Mouse (Mus musculus): ENCODE results near the gene Gm20458. TPM values are rescaled to one million over a fixed set of nuclear protein-coding genes. Genes with fewer than 3 reads are reported as not detected.

Gm20458 gene
- polyA plus RNA-seq, 1 experiment, result 31.6 TPM

DNA sequence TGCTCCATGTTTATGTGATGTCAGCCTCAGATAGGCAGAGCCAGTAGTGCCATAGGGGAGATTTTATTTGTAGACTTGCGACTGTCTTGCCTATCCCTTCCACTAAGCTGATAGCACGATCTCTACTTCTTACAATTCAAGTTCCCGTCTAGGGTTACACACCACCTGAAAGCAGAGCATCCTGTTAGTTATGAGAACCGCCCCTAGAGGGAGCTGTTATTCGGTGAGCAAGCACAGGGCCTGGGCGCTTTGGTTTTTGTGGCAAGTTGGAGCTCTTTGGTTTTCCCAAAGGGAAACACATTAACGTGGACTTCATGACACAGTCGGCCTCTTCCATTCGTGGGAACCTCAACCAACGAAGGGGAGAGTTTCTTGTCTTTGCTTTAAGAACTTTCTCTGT lies 9.5 kb downstream of the Gm20458 start:
- Histone ChIP-seq H3K79me2 (ENCODE audit: control insufficient read depth, insufficient read depth) (no peaks in the 10 kb centered on the region), H3ac (ENCODE audit: control insufficient read depth, insufficient read length) (no peak overlapping the region), H3K4me3 (no peak overlapping the region), H3K27me3 (ENCODE audit: control insufficient read depth, insufficient read depth, insufficient read length) (no peaks in the 10 kb centered on the region), H3K4me2 (ENCODE audit: low read depth) (no peak overlapping the region), H3K36me3 (ENCODE audit: control insufficient read depth, insufficient read depth) (peaks cover 2% of the 10 kb centered on the region)
- no peak for TF ChIP-seq SRF (IDR thresholded peaks at IDR 0.05; ENCODE audit: control insufficient read depth, insufficient read length, low read depth)

- Histone ChIP-seq H3K79me2 (ENCODE audit: control insufficient read depth, insufficient read depth) (no peaks in the 10 kb centered on the region), H3K36me3 (ENCODE audit: control insufficient read depth, insufficient read depth) (no peaks in the 10 kb centered on the region), H3K4me2 (ENCODE audit: low read depth) (no peak within 1 kb of the TSS), H3K27me3 (ENCODE audit: control insufficient read depth, insufficient read depth, insufficient read length) (no peaks in the 10 kb centered on the region), H3ac (ENCODE audit: control insufficient read depth, insufficient read length) (no peak within 1 kb of the TSS), H3K4me3 (no peak within 1 kb of the TSS)
- TF ChIP-seq MYOG (IDR thresholded peaks at IDR 0.05; ENCODE audit: control insufficient read depth in 1 of 3, insufficient read depth in 1 of 3, insufficient read length in 2 of 3, low read depth in 2 of 3), result no peak
- no peak for TF ChIP-seq MYOD1 (IDR thresholded peaks at IDR 0.05; ENCODE audit: control insufficient read depth in 1 of 3, insufficient read length in 2 of 3, low read depth in 2 of 3)
- no peak for TF ChIP-seq POLR2A (IDR thresholded peaks at IDR 0.05; ENCODE audit: insufficient read length, low read depth)
- TF ChIP-seq TCF3 (IDR thresholded peaks at IDR 0.05; ENCODE audit: insufficient read length, low read depth), result no peak
- TF ChIP-seq CEBPB (IDR thresholded peaks at IDR 0.05; ENCODE audit: insufficient read depth, poor library complexity, severe bottlenecking), result no peak
- TF ChIP-seq MAX (IDR thresholded peaks at IDR 0.05; ENCODE audit: low read depth), result no peak
- TF ChIP-seq E2F4 (IDR thresholded peaks at IDR 0.05; ENCODE audit: insufficient read depth), result no peak
- no peak for TF ChIP-seq USF1 (IDR thresholded peaks at IDR 0.05; ENCODE audit: low read depth)
- TF ChIP-seq POLR2AphosphoS2 (IDR thresholded peaks at IDR 0.05; ENCODE audit: insufficient read length, low read depth), result no peak
- no peak for TF ChIP-seq SRF (IDR thresholded peaks at IDR 0.05; ENCODE audit: control insufficient read depth, insufficient read length, low read depth)
Observed at GRCm38 (mm10) chr2:164473624-164474023, 12.9 kb downstream of the Gm20458 start, which contains the start of gene Trp53tg5. Gene Trp53tg5, minus strand, starts transcription at chr2:164473724.

GRCm38 (mm10) chr2:164485681-164486257 lies 25.0 kb downstream of the Gm20458 start, which contains the start of gene Dbndd2:
Gene Dbndd2, plus strand, starts transcription at chr2:164486106.
- H3ac ChIP-seq (ENCODE audit: control insufficient read depth, insufficient read length), result peak within 1 kb of the TSS; percentile 64
- H3K36me3 ChIP-seq (ENCODE audit: control insufficient read depth, insufficient read depth), result peaks cover 5% of the 10 kb centered on the region
- peak within 1 kb of the TSS; percentile 91 for H3K4me2 ChIP-seq (ENCODE audit: low read depth)
- H3K79me2 ChIP-seq (ENCODE audit: control insufficient read depth, insufficient read depth), result no peaks in the 10 kb centered on the region
- H3K4me3 ChIP-seq, result peak within 1 kb of the TSS; percentile 51
- TF ChIP-seq TCF3 (IDR thresholded peaks at IDR 0.05; ENCODE audit: insufficient read length, low read depth), result no peak
- TF ChIP-seq E2F4 (IDR thresholded peaks at IDR 0.05; ENCODE audit: insufficient read depth), result no peak
- TF ChIP-seq SRF (IDR thresholded peaks at IDR 0.05; ENCODE audit: control insufficient read depth, insufficient read length, low read depth), result no peak
- no peak for TF ChIP-seq TCF12 (IDR thresholded peaks at IDR 0.05; ENCODE audit: insufficient read depth, poor library complexity, severe bottlenecking)
- no peak for TF ChIP-seq POLR2A (IDR thresholded peaks at IDR 0.05; ENCODE audit: insufficient read length, low read depth)
- TF ChIP-seq USF1 (IDR thresholded peaks at IDR 0.05; ENCODE audit: low read depth), result no peak
- TF ChIP-seq REST (IDR thresholded peaks at IDR 0.05; ENCODE audit: insufficient read depth, insufficient read length), result no peak
- TF ChIP-seq MYOG (IDR thresholded peaks at IDR 0.05; ENCODE audit: control insufficient read depth in 1 of 3, insufficient read depth in 1 of 3, insufficient read length in 2 of 3, low read depth in 2 of 3), result no peak
- TF ChIP-seq POLR2AphosphoS2 (IDR thresholded peaks at IDR 0.05; ENCODE audit: insufficient read length, low read depth), result no peak
- TF ChIP-seq MYOD1 (IDR thresholded peaks at IDR 0.05; ENCODE audit: control insufficient read depth in 1 of 3, insufficient read length in 2 of 3, low read depth in 2 of 3), result no peak
- no peak for TF ChIP-seq CEBPB (IDR thresholded peaks at IDR 0.05; ENCODE audit: insufficient read depth, poor library complexity, severe bottlenecking)
- no peak for TF ChIP-seq MAX (IDR thresholded peaks at IDR 0.05; ENCODE audit: low read depth)
- H3K27me3 ChIP-seq (ENCODE audit: control insufficient read depth, insufficient read depth, insufficient read length), result no peaks in the 10 kb centered on the region

DNA sequence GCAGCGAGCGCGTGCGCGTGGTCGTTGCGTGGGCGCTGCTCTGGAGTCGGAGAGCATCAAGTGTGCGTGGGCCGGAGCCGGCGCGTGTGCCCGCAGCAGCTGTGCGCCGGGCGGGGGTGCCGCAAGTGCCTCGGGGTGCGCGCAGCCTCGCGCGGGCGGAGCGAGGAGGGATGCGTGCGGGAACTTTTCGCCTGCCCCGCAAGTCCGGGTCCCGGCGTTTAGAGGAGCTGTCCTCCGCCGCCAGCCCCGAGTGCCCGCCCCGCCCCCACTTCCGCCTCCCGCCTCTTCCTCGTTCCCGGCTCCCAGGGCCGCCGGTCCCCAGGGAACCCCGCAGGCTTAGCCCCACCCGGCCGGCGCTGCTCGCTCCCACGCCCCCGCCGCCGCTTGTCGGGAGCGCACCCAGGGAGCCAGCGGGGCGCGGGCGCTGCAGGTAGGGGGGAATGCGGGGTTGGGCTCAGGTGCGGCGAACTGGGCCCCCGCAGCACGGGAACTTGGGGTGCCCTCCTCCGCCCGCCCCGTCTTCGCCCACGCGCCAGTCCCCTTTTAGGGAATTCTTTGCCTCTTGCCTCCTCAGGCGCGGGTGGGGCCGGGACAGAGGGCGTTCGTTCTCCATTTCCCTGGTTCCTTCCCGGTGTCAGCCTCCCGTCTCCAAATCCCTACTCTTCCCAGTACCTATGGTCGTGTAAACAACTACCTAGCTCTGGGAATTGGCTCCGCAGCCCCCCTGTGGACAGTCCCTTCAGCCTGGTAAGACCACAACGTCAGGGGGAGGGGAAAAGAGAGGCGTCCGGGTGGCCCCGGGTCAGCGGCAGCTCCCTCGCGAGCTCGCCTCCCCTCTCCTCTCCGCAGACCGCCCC lies 25.7 kb downstream of the Gm20458 start:
- H3ac ChIP-seq (ENCODE audit: control insufficient read depth, insufficient read length), result peak overlapping the region; percentile 64
- H3K79me2 ChIP-seq (ENCODE audit: control insufficient read depth, insufficient read depth), result no peaks in the 10 kb centered on the region
- TF ChIP-seq USF1 (IDR thresholded peaks at IDR 0.05; ENCODE audit: low read depth) (no peak), POLR2A (IDR thresholded peaks at IDR 0.05; ENCODE audit: insufficient read length, low read depth) (peak; percentile 29), E2F4 (IDR thresholded peaks at IDR 0.05; ENCODE audit: insufficient read depth) (no peak), TCF3 (IDR thresholded peaks at IDR 0.05; ENCODE audit: insufficient read length, low read depth) (peak; percentile 66), REST (IDR thresholded peaks at IDR 0.05; ENCODE audit: insufficient read depth, insufficient read length) (no peak), MYOG (IDR thresholded peaks at IDR 0.05; ENCODE audit: control insufficient read depth in 1 of 3, insufficient read depth in 1 of 3, insufficient read length in 2 of 3, low read depth in 2 of 3) (peak in 2 of 3 experiments; percentile 81 to 90), TCF12 (IDR thresholded peaks at IDR 0.05; ENCODE audit: insufficient read depth, poor library complexity, severe bottlenecking) (no peak), CEBPB (IDR thresholded peaks at IDR 0.05; ENCODE audit: insufficient read depth, poor library complexity, severe bottlenecking) (no peak), MYOD1 (IDR thresholded peaks at IDR 0.05; ENCODE audit: control insufficient read depth in 1 of 3, insufficient read length in 2 of 3, low read depth in 2 of 3) (peak in 2 of 3 experiments; percentile 76 to 92), SRF (IDR thresholded peaks at IDR 0.05; ENCODE audit: control insufficient read depth, insufficient read length, low read depth) (no peak), POLR2AphosphoS2 (IDR thresholded peaks at IDR 0.05; ENCODE audit: insufficient read length, low read depth) (peak; percentile 28), MAX (IDR thresholded peaks at IDR 0.05; ENCODE audit: low read depth) (no peak)
- H3K27me3 ChIP-seq (ENCODE audit: control insufficient read depth, insufficient read depth, insufficient read length), result no peaks in the 10 kb centered on the region
- peak overlapping the region; percentile 91 for H3K4me2 ChIP-seq (ENCODE audit: low read depth)
- peak overlapping the region; percentile 51 for H3K4me3 ChIP-seq
- peaks cover 5% of the 10 kb centered on the region for H3K36me3 ChIP-seq (ENCODE audit: control insufficient read depth, insufficient read depth)

Measured in myocyte (in vitro differentiated cells).